Mouse (Mus musculus) splenic B cell, adult 2 months (primary cell): ENCODE results near the gene Mesd.
"Not testable (repeated sequence)": the region's sequence is repeated elsewhere in the genome, so short reads cannot be mapped to it uniquely, and the experiment has no call there.

Source experiments
- DNase-seq: peaks from one replicate; pipeline ENCODE4 v3.0.0-alpha.2; 2011; ENCODE audit warnings: low read depth, low spot score
- H3K27me3 ChIP-seq: 2 replicates; pipeline ENCODE4 v1.6.1; 2012; ENCODE audit warnings: mild to moderate bottlenecking, low read length, moderate library complexity, mixed read lengths; ENCODE audit not compliant: control insufficient read depth, poor library complexity, insufficient read depth, severe bottlenecking
- H3K36me3 ChIP-seq: 2 replicates; pipeline ENCODE4 v1.6.1; 2012; ENCODE audit warnings: mild to moderate bottlenecking, low read length, moderate library complexity, mixed read lengths; ENCODE audit not compliant: control insufficient read depth, poor library complexity, insufficient read depth, severe bottlenecking

Mesd gene

DNA sequence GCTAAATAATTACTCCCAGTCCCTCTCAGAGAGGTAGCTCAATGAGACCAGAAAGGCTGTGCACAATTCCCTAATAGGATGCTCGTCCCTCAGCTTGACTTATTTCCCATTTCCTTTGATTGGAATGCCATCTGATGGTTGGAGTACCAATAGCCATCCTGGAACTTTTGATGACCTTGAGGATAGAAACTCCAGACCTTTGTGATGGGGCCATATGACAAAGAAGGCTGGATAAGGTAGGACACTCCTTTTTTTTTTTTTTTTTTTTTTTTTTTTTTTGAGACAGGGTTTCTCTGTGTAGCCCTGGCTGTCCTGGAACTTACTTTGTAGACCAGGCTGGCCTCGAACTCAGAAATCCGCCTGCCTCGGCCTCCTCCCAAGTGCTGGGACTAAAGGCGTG, 5.7 kb downstream of the Mesd start:
- DNase-seq, H3K36me3 ChIP-seq, H3K27me3 ChIP-seq: not testable (repeated sequence)

DNA sequence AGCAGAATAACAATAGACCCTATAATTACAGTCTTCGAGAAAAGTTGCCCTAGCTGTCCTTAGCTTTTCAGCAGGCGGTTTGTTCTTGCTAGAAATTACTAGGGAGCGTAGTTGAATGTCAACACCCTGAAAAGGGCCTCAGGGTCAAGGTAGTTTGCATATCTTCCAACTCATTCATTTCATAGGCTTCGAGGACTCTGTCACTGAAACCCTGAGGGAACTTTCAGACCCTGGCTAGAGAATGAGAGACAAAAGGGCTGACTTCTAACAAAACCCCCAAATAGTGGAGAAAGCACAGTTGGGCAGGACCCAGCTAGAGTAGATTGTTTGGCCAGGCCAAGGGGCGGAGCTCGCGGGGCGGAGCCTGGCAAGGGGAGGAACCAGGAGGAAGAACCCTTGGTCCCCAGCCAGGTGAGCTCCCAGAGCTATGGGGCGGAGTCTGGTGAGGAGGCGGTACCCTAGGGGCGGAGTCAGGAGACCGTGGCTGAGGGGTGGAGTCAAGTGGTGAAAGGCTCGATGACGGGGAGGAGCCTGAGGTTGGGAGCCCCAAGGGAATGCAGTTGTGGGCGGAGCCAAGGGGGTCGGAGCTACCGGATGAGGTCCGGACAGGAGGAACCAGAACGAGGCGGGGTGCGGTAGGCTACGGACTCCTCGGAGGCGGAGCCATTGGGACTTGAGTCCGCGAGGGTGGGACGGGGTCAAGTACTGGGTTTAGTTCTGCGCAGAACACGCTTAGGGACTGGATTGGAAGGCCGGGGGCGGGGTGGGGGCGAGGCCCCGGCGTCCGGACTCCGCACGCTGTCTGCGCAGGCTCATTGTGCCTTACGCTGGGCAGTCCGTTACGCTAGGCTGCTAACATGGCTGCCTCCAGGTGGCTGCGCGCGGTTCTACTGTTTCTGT, 7.4 kb downstream of the Mesd start:
- Histone ChIP-seq H3K36me3 (no peaks in the 10 kb centered on the region; the same call in 1 of the 2 replicates), H3K27me3 (no peaks in the 10 kb centered on the region)
- peak; percentile 100 for DNase-seq

DNA sequence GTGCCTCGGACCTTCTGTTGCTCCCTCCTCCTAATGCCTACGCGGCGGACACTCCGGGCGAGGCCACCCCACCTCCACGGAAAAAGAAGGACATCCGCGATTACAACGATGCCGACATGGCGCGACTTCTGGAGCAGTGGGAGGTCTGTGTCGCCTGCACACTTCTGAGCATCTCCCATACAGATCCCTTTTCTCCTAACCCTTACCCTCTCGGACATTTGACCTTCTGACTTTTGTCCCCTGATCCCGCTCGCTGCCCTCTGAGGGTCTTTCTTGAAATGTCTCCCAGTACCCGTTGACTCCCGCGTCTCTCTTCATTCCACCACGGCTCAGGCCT, 8.0 kb downstream of the Mesd start:
- DNase-seq: no peak
- no peaks in the 10 kb centered on the region for H3K27me3 ChIP-seq
- no peaks in the 10 kb centered on the region; the same call in 1 of the 2 replicates for H3K36me3 ChIP-seq

DNA sequence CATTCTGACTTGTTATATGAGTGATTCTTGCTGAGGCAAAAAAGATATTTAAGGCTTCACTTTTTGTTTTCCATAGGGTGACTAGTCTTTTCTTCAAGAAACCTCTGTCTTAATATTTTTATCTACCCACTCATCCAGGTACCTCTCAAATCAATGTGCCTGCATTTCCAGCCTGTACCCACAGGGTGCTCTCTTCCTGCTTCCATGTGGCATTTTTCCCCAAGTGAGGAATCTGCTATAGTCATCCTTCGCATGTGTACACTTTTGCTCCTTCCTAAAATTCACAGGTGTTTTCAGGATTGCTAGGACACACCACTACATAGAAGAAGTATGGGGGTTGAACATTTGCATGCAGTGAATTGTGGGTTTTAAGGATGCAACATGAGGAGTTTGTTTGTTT, 10.1 kb downstream of the Mesd start:
- peaks cover 4% of the 10 kb centered on the region for H3K36me3 ChIP-seq
- DNase-seq: no peak
- no peaks in the 10 kb centered on the region for H3K27me3 ChIP-seq

DNA sequence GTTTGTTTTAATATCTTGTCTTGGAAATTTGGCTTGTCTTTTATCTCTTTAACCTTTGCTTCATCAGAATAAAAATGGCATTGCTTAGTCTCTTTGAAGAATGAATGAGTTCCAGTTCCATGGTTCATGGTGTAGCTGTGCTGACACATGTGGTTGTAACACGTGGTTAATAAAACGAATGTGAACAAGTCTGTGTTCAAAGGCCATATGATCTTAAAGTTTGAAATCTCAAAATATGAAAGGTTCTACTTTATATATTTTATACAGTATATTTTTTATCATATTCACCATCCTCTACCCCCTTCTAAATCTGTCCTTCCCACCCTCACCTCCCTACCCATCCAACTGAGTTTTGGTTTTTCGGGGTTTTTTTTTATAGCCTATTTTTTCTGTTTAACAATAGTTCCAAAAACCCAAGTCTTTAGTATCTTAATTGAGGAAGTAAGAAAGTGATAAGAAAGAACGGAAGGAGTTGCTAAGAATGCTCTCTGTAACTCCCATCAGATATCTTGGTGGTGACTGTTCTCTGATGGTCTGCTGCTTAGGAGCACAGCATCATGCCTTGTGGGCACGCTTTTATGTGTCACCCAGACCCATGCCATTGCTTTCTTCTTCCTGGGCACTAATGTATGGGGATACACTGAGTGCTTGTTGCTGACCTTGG, 11.9 kb downstream of the Mesd start:
- no peaks in the 10 kb centered on the region for H3K27me3 ChIP-seq
- no peak for DNase-seq
- peaks cover 8% of the 10 kb centered on the region for H3K36me3 ChIP-seq

DNA sequence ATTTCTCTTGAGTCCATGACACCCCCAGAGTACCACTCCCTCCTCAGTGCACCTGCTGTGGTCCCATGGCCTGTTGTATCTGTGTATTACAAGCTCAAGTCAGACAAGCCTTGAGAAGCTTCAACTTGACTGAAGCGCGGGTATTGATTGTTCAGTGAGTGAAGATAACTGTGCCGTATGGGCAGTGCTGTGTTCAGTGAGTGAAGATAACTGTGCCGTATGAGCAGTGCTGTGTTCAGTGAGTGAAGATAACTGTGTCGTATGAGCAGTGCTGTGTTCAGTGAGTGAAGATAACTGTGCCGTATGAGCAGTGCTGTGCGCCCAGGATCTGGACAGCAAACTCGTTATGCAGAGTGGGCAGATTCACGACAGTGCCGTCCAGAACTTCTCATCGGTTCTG, 14.0 kb downstream of the Mesd start:
- Histone ChIP-seq H3K36me3 (peaks cover 8% of the 10 kb centered on the region), H3K27me3 (no peaks in the 10 kb centered on the region)
- DNase-seq: no peak

DNA sequence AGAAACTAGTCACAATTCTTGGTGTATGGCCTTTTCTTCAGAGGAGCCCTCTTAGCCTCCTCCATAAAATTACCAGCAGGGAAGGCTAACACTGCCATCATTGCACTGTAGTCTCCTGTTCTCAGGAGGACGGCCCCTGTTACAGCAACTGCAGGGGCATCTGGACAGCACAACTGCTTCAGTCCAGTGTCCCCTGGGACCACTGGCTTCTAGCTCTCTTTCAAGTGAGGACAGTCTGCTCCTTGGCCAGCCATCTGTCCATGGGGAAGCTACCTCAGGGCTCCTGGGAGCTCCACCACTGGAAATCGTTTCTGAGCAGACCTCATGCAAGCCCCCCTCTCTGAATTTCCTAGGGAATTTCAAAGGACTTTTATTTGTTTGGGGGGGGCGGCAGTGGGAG, 16.3 kb downstream of the Mesd start:
- H3K36me3 ChIP-seq: peaks cover 8% of the 10 kb centered on the region
- no peaks in the 10 kb centered on the region for H3K27me3 ChIP-seq
- DNase-seq: no peak

DNA sequence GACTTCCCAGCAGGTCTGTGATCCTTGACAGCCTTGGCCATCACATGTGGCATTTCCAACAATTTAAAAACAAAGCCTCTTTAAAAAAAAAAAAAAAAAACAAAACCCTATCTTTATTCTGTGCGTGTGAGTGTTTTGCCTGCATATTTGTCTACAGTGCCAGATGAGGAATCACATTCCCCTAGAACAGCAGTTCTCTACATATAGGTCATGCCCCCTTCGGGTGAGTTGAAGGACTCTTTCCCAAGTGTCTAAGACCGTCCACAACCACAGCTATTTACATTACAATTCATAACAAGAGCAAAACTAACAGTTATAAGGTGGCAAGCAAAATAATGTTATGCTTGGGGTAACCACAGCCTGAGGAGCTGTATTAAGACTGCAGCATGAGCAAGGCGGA, 17.2 kb downstream of the Mesd start:
- no peak for DNase-seq
- H3K27me3 ChIP-seq: no peaks in the 10 kb centered on the region
- peaks cover 8% of the 10 kb centered on the region for H3K36me3 ChIP-seq

DNA sequence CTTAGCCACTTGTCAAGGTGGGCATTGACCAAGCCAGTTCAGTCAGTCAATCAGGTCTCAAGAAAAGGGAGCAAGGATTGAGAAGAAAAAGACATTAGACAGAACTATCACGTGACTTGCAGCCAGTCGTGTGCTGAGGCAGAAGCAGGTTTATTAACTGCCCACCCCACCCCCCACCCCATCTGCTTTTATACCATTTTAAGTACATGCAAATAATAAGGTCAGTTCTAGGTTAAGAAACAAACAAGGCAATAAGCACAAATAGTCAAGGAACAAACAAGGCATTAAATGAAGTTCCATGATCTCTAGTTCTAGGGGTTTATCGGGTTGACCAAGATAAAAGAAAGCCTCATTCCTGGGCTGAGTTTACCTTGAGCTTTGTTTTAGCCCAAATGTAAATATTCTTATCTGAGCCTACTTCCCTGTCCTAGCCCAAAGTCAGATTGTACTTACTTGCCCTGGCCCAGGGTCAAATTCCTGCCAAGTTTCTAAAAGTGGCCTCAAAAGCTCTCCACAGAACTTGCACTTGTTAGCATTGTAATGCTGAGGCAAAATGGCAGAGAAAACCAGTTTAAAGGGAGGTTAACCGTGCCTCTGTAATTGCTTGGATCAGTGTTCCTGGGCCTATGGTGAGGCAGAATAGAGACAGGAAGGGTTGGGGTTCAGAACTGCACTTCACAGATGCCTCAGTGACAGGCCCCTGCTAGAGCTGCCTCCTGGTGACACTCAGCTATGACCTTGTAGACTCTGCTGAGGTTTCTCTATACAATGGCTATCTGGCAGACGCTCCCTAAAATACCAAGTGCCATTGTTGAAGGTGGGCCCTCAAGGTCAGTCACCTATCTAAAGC, 18.3 kb downstream of the Mesd start:
- no peak for DNase-seq
- no peaks in the 10 kb centered on the region for H3K27me3 ChIP-seq
- peaks cover 8% of the 10 kb centered on the region for H3K36me3 ChIP-seq

DNA sequence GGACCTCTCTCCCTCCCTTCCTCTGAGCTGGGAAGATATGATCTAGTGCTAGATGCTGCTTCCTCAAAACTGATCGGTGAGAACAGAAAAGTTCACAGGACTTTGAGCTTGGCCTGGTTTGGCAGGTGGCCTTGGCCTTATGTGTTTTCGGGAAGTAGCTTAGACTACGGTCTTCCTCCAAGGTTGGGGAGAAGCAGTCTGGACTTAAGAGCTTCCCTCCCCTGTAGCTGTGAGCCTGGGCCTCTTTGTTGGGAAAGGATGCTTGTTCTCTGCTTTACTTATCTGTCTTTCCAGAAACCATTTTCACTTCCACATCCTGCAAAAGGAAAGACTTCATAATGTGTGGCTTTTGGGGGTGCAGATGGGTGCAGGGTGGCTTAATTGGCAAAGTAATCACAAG, 20.6 kb downstream of the Mesd start:
- no peak for DNase-seq
- no peaks in the 10 kb centered on the region for H3K36me3 ChIP-seq
- H3K27me3 ChIP-seq: no peaks in the 10 kb centered on the region

DNA sequence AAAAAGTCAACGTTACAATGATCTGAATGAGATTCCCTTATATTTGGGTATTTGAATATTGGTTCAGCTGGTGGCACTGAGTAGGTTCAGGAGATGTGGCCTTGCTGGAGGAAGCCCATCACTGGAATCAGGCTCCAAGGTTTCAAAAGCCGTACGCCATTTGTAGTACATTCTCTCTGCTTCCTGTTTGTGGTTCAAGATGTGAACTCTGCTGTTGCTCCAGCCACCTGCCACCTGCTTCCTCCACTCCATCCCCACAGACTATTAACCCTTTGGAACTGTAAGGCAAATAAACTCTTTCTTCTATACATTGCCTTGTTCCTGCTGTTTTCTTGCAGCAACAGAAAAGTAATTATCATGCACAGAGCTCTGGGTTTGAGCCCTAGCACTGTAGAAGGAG, 27.6 kb downstream of the Mesd start:
- no peak for DNase-seq
- Histone ChIP-seq H3K27me3 (no peaks in the 10 kb centered on the region), H3K36me3 (no peaks in the 10 kb centered on the region)

DNA sequence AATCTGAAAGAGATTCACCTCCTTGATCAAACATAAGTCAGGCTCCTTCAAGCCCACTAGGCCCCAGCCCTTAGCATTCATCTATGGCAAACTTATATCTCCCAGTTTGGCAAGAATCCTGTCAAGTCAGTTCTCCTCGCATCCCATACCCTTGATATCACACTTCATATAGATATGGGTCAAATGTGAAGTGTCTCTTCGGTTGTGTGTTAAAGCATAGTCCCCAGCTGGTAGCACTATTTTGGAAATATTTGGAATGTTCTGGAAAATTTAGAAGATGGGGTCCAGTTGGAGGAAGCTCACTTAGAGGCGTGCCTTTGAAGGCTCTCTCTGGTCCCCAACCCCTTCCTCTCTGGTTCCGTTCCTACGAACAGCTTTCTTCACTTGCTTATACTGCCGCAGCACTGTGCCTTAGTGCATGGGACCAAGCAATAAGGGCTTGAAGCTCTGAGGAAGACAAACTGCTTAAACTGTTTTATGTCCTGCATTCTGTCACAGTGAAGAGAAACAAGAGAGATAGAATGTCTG, 29.2 kb downstream of the Mesd start:
- DNase-seq: no peak
- Histone ChIP-seq H3K27me3 (no peaks in the 10 kb centered on the region), H3K36me3 (no peaks in the 10 kb centered on the region)

DNA sequence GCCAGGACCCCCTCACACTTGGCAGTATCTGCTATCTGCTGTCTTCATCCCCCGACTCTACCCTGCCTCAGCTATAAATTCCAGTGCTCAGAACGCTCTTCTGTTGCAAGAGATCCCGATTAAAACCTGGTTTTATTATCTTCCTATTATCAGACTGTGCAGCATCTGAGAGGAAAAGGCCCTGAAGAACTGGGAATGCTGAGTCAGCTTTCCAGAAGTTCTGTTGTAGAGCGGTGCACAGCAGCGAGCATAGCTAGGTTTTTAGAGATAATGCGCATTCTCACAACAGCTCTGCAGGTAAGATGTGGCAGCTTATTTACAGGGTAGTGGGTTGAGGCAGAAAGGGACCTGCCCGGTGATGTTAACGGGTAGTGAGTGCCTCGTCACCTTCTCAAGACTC, 29.7 kb downstream of the Mesd start:
- DNase-seq: no peak
- H3K36me3 ChIP-seq: no peaks in the 10 kb centered on the region
- H3K27me3 ChIP-seq: no peaks in the 10 kb centered on the region

DNA sequence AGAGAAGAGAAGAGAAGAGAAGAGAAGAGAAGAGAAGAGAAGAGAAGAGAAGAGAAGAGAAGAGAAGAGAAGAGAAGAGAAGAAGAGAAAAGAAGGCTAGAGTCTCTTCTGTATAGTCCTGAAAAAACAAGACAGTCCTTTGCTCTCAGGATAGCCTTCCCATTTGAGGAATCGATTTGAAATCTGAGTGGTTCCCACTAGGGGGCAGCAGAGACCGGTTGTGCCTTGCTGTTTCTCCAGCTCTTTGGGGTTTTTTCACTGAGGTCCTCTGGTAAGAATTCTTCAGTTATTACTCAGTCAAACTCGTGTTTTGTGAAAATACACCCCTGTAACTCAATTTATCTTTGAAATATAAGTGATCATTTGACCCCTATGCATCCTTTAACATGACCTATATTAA, 30.3 kb downstream of the Mesd start:
- no peaks in the 10 kb centered on the region for H3K36me3 ChIP-seq
- peak; percentile 77 for DNase-seq
- no peaks in the 10 kb centered on the region for H3K27me3 ChIP-seq

DNA sequence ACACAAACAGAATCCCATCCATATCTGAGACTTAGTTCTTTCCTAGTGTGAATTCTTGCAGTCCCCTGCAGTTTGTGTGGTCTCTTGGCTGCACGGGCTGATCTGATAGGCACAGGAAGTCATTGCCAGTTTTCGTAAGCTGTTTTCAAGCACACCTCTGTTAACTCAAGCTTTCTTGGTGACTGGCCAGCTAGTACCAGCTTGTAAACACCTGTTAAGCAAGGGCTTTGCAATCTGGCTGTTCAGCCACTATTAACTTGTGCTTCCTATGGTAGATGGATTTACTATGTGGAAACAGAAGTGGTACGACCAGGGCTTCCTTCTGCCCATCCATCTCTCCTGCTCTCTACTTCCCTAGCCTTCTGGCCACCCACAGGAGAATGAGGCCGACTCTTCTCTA, 36.0 kb downstream of the Mesd start:
- DNase-seq: no peak
- Histone ChIP-seq H3K36me3 (no peaks in the 10 kb centered on the region), H3K27me3 (no peaks in the 10 kb centered on the region)
